In the genomic region with DNA sequence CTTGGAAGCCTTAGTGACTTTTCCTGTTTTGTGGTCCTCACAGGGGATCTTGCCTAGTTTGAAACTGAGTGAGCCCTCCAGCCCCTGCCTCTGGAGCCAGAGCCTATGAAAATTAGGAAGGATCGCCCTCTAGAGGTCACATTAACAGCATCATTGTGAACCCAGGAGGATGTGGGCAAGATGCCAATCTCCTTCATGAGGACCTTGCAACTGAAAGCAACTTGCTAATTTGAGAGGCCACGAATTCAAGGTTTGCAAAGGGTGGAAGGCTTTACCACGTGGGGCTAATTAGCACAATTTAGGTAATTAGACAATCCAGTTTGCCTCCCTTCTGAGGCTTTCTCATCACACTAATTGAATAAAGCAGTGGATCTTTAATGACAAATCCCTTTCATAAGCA, we compare ENCODE assay signal across 1 mouse cellular context.
TF ChIP-seq lines count a peak whose summit lies in the region.

No protein-coding gene starts in this region.

TF ChIP-seq in CH12.LX, 34 proteins besides CTCF, POLR2A, EP300 and RAD21 (continued from another document):
- TF ChIP-seq MAFK (IDR thresholded peaks at IDR 0.05; ENCODE audit: insufficient replicate concordance, low read length) (no peak), ELF1 (IDR thresholded peaks at IDR 0.05; ENCODE audit: low read depth, low read length) (no peak), KAT2A (IDR thresholded peaks at IDR 0.05; ENCODE audit: insufficient replicate concordance, low read length) (no peak), ZKSCAN1 (IDR thresholded peaks at IDR 0.05; ENCODE audit: borderline replicate concordance, low read depth, low read length) (no peak), HCFC1 (IDR thresholded peaks at IDR 0.05; ENCODE audit: low read depth, low read length) (peak; percentile 32; the same call in 1 of the 2 replicates)
